Mouse (Mus musculus) embryonic facial prominence, embryonic 11.5 days (tissue): ENCODE data around the gene Il15ra. TPM values are rescaled to one million over a fixed set of nuclear protein-coding genes. Genes with fewer than 3 reads are reported as not detected.

Experiments
- ATAC-seq: fragments of 200-750 bp; cut with Nextera tagmentation; replicated peaks from 2 replicates; pipeline ENCODE4 v1.8.0; 2017; ENCODE audit warnings: low read depth; ENCODE audit not compliant: insufficient number of reproducible peaks, low FRiP score, low TSS enrichment
- DNase-seq: peaks from one replicate; pipeline ENCODE4 v3.0.0-alpha.2; 2015; ENCODE audit warnings: low spot score
- H3K27ac ChIP-seq: fragments of 300-500 bp; sonication (generic); replicated peaks from 2 replicates; pipeline ENCODE4 v1.5.1; 2014; ENCODE audit warnings: mild to moderate bottlenecking, low read depth, low read length, control low read depth
- H3K27me3 ChIP-seq: fragments of 300-500 bp; sonication (generic); 2 replicates; pipeline ENCODE4 v1.6.1; 2014; ENCODE audit warnings: mild to moderate bottlenecking, low read length, moderate library complexity, mixed read lengths; ENCODE audit not compliant: control insufficient read depth, insufficient read depth
- H3K36me3 ChIP-seq: fragments of 300-500 bp; sonication (generic); replicated peaks from 2 replicates; pipeline ENCODE4 v1.6.1; 2014; ENCODE audit warnings: low read depth, mild to moderate bottlenecking, low read length, moderate library complexity, mixed read lengths; ENCODE audit not compliant: control insufficient read depth, insufficient read depth
- H3K4me1 ChIP-seq: fragments of 300-500 bp; sonication (generic); 2 replicates; pipeline ENCODE4 v1.6.1; 2014; ENCODE audit warnings: low read length, mixed read lengths; ENCODE audit not compliant: control insufficient read depth, insufficient read depth
- H3K4me2 ChIP-seq: fragments of 300-500 bp; sonication (generic); 2 replicates; pipeline ENCODE4 v1.6.1; 2014; ENCODE audit warnings: low read depth, mild to moderate bottlenecking, control low read depth, low read length, moderate library complexity
- H3K4me3 ChIP-seq: fragments of 300-500 bp; sonication (generic); 2 replicates; pipeline ENCODE4 v1.5.1; 2014; ENCODE audit warnings: low read depth, low read length, control low read depth
- H3K9ac ChIP-seq: fragments of 300-500 bp; sonication (generic); replicated peaks from 2 replicates; pipeline ENCODE4 v1.6.1; 2014; ENCODE audit warnings: mild to moderate bottlenecking, control low read depth, low read length
- H3K9me3 ChIP-seq: fragments of 300-500 bp; sonication (generic); replicated peaks from 2 replicates; pipeline ENCODE4 v1.6.1; 2016; ENCODE audit warnings: mild to moderate bottlenecking, low read length, inconsistent platforms, mixed read lengths; ENCODE audit not compliant: control insufficient read depth
- WGBS: fragments of 180-500 bp; shearing (Covaris S2); extraction: QIAGEN DNeasy Blood & Tissue Kit; methylation state at CpG from one replicate; pipeline ENCODE4 v1.1.7; 2014; 5-methylcytosine and 5-hydroxymethylcytosine counted together
- polyA plus RNA-seq: library from polyadenylated mRNA; unstranded; fragments of >200 nt; fragmentation: Nextera tagmentation; extraction: Ambion mirVana; gene quantifications from 2 replicates; pipeline ENCODE4 v1.2.1, GENCODE M21; 2014

Gene Il15ra
- polyA plus RNA-seq, 1 experiment from 2014 or later, result 0.29 TPM

DNA sequence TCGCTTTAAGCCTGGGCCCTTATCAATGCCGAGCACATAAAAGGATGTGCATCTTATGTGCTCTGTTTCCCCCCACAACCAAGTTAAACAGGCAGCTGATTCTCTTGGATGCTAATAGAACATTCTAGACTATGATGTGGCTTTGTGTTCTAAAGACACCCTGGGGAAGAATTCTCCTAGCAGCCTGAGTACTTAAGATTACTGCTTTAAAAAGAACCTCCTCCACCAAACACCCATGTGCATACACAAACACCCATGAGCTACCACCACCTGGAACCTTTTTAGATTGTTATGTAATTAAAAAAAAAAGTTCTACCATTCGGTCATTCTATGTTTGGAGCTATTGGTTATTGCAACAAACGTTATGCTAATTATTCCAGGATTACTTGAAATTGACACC is 67.3 kb downstream of the Il15ra start:
- H3K27ac ChIP-seq, result no peak overlapping the region
- H3K36me3 ChIP-seq, result no peaks in the 10 kb centered on the region; the same call in 1 of the 2 replicates
- ATAC-seq (no peak), DNase-seq (no peak)
- no peaks in the 10 kb centered on the region for H3K4me1 ChIP-seq
- no peaks in the 10 kb centered on the region for H3K27me3 ChIP-seq
- H3K4me2 ChIP-seq, result no peak overlapping the region
- no peaks in the 10 kb centered on the region for H3K9me3 ChIP-seq
- no peak overlapping the region for H3K4me3 ChIP-seq
- WGBS, result 83% methylated on average over 4 of the region's 4 CpGs
- no peak overlapping the region for H3K9ac ChIP-seq

DNA sequence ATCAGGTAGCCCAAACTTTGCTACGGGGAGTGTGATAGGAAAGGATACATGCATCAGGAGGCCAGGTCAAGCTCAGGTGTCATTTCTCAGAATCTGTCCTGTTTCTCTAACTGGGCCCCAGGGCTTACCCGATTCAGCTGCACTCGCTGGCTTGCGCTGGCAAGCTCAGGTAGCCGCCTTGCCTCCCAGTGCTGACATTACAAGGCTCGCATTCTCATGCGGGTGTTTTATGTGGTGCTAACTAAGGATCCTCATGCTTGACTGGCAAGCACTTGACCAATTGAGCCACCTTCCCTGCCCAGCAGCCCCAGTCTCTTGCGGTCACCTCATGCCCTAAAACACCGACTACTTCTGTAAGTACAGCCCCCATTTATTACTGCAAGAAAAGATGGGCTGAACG is 69.3 kb downstream of the Il15ra start:
- ATAC-seq (no peak), DNase-seq (no peak)
- H3K4me1 ChIP-seq, result no peaks in the 10 kb centered on the region
- WGBS, result 89% methylated on average over 10 of the region's 10 CpGs
- H3K4me2 ChIP-seq, result no peak overlapping the region
- no peaks in the 10 kb centered on the region for H3K36me3 ChIP-seq
- H3K4me3 ChIP-seq, result no peak overlapping the region
- no peak overlapping the region for H3K9ac ChIP-seq
- no peak overlapping the region for H3K27ac ChIP-seq
- H3K27me3 ChIP-seq, result no peaks in the 10 kb centered on the region
- no peaks in the 10 kb centered on the region for H3K9me3 ChIP-seq

DNA sequence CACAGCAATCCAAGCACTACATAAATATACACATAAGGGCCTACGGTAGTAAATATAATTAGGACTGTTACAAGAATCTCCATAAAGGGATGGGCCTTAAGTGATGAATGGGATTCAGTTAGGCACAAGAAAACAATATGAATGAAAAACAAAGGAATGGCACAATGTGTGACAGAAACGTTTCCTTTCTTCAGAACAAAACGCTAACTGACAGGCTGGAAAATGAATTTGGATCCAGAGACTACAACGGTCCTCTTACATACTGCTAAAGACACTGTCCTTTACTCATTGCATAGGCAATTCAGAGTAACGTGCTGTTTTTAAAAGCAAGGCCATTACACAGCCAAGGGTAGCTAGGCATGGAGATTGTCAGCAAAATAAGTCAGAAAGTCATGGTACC is 70.0 kb downstream of the Il15ra start:
- 85% methylated on average over 5 of the region's 5 CpGs for WGBS
- H3K27ac ChIP-seq, result no peak overlapping the region
- ATAC-seq, result no peak
- H3K4me3 ChIP-seq, result no peak overlapping the region
- no peaks in the 10 kb centered on the region for H3K4me1 ChIP-seq
- H3K9me3 ChIP-seq, result no peaks in the 10 kb centered on the region
- no peaks in the 10 kb centered on the region for H3K36me3 ChIP-seq
- no peak for DNase-seq
- H3K27me3 ChIP-seq, result no peaks in the 10 kb centered on the region
- H3K4me2 ChIP-seq, result no peak overlapping the region
- H3K9ac ChIP-seq, result no peak overlapping the region

DNA sequence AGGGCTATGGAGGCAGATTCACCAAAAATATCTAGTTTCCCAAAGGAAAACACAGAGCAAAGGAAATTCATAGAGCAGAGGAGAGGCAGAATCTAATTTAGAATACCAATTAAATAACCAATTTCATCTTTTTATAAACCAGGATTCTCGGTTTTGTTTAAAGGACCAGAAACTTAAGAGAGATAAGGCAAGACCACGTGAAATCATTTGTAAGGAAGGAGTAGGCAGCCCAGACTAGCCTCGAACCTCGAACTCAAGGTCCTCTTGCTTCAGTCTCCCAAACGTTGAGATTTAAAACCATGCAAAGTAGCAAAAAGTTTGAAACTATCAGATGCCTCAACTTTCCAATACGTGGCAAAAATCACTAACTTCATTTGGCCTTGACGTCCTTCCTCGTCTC is 71.3 kb downstream of the Il15ra start:
- Histone ChIP-seq H3K27ac (no peak overlapping the region), H3K4me3 (peak overlapping the region; percentile 63), H3K27me3 (no peaks in the 10 kb centered on the region), H3K36me3 (no peaks in the 10 kb centered on the region), H3K4me2 (peak overlapping the region; percentile 56), H3K9ac (peak overlapping the region; percentile 88), H3K4me1 (no peaks in the 10 kb centered on the region), H3K9me3 (no peaks in the 10 kb centered on the region)
- WGBS, result 54% methylated on average over 8 of the region's 8 CpGs
- DNase-seq (no peak), ATAC-seq (no peak)

DNA sequence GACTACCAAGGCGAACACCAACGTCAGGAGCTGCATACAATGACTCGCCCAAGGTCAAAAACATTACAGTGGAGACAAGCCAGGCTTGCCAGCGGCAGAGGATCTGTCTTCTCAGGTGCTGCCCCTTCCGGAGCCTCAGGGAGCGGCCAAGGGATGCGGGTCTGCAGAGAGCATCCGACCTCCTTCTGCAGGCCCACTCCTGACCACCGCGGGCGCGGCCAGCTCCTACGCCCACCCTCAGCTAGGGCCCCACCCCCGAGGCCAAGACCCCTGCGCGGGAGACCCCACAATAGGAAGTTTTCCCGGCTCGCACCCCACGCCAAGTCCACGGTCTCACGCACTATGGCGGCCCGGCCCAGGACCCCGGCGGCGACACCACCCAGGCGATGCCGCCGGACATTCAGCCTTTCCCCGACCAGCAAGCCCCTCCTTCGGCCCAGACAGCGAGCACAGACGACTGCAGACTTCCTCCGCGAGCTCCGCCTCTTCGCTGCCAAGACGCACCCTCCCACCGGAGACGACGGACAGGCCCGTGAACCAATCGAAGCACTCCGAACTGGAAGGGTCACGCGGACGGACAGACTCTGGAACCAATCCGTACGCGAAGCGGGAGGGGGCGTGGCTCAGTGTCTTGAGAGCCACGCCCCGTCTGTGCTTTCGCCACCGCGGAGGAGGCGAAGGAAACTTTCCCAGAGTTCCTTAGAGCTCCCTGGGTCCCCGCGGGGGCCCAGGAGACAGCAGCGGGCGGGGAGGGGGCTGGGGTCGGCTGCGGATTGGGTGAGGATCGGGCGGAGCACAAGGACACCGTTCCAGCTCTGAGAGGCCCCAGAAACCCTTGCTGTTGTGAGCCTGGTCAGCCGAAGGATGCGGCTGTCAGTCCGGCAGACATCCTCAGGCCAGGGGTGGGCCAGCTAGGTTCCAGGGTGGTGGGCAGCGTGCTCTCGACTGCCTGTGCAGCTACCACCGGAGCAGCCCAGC is 72.3 kb downstream of the Il15ra start, which contains the start of the genes Fbh1 and Ankrd16:
Gene Fbh1 (minus strand): TSS at position 492 of the 978 bp plus-strand sequence.
Gene Ankrd16 (plus strand): TSS at position 786 of the 978 bp plus-strand sequence.
- peak within 1 kb of the TSS; percentile 88 for H3K9ac ChIP-seq
- no peaks in the 10 kb centered on the region for H3K9me3 ChIP-seq
- under 1% methylated on average over 72 of the region's 73 CpGs for WGBS
- peak; percentile 95 for ATAC-seq
- H3K27me3 ChIP-seq, result no peaks in the 10 kb centered on the region
- peak; percentile 100 for DNase-seq
- H3K4me1 ChIP-seq, result no peaks in the 10 kb centered on the region
- H3K27ac ChIP-seq, result peak within 1 kb of the TSS; percentile 90
- H3K36me3 ChIP-seq, result no peaks in the 10 kb centered on the region; the same call in 1 of the 2 replicates
- H3K4me3 ChIP-seq, result peak within 1 kb of the TSS; percentile 63
- H3K4me2 ChIP-seq, result peak within 1 kb of the TSS; percentile 85

DNA sequence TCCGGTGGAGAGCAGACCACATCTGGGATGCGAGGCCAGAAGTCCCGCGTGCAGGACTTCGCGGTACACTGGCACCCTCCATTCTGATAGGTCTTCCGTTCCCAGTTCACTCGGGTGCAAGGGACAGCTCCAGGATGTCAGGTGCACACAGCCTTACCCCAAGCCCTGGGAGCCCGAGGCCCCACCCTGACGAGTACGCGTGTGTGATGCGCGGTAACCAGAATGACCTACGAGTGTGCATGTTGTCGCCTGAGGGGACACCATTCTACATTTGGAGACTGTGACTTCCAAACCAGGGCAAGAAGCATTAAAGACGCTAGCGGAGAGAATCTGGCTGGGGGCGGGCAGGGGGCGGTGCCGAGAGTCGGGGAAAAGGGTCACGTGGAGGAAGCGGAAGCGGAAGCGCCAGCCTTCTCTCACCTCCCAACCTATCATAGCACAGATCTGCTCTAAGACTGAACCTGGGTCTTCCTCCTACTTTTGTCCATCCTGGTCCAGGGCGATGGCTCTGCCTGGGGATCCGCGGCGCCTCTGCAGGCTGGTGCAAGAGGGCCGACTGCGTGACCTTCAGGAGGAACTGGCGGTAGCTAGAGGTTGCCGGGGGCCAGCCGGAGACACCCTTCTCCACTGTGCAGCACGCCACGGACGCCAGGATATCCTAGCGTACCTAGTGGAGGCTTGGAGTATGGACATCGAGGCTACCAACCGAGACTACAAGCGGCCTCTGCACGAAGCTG is 73.2 kb downstream of the Il15ra start:
- Histone ChIP-seq H3K9me3 (no peaks in the 10 kb centered on the region), H3K27me3 (no peaks in the 10 kb centered on the region), H3K9ac (peak overlapping the region; percentile 84), H3K4me3 (peak overlapping the region; percentile 63), H3K4me1 (no peaks in the 10 kb centered on the region), H3K27ac (peak overlapping the region; percentile 90), H3K4me2 (peak overlapping the region; percentile 85), H3K36me3 (no peaks in the 10 kb centered on the region; the same call in none of the 2 replicates)
- ATAC-seq (peak; percentile 90), DNase-seq (peak; percentile 93)
- WGBS, result under 1% methylated on average over 42 of the region's 43 CpGs
